Mouse (Mus musculus): Measurements from ENCODE around the gene Xkr8.

GRCm38 (mm10) chr4:132741491-132741890, 9.1 kb upstream of the Xkr8 start:
- TF ChIP-seq CTCF (IDR thresholded peaks at IDR 0.05; ENCODE audit: control insufficient read depth, insufficient read depth, insufficient read length): no peak
- TF ChIP-seq MAX (IDR thresholded peaks at IDR 0.05): no peak
- TF ChIP-seq USF1 (IDR thresholded peaks at IDR 0.05; ENCODE audit: low read depth): no peak
- no peak for TF ChIP-seq MYOG (IDR thresholded peaks at IDR 0.05; ENCODE audit: control insufficient read depth, extremely low read depth, insufficient read length)
- TF ChIP-seq CEBPB (IDR thresholded peaks at IDR 0.05; ENCODE audit: low read depth): no peak
- no peak for TF ChIP-seq FOSL1 (IDR thresholded peaks at IDR 0.05; ENCODE audit: insufficient read depth, low read length, poor library complexity, severe bottlenecking)
